Mouse (Mus musculus) embryo, embryonic 11.5 days (tissue): ENCODE measurements at regions not wholly inside any gene's neighbourhood (a gene's known extent, or its start where the extent isn't known, plus 50 kb on each side); places are given as distances from the start of the nearest gene placed in this dataset.
"Not testable (repeated sequence)": the region's sequence is repeated elsewhere in the genome, so short reads cannot be mapped to it uniquely, and the experiment has no call there.

Experiments used
- DNase-seq: peaks from one replicate; pipeline ENCODE4 v3.0.0-alpha.2; 2012; ENCODE audit warnings: low read depth, low spot score

DNA sequence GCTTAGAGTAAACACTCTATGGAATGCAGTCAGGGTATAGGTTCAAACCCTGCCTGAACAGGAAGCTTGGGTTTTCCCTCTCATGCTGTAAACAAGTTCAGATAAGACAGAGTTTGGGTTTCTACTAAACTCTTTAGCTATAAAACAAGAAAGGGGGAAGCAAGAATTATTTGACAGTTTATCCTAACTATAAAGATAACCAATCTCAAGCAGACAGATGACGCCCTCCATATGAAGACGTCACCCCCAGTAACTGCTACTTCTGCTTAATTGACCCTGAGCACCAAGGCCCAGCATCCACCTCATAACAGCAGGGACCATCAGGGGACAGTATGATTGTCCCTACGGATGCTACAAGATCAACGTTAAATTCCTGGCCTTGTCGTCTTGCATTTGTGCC lies 588.4 kb downstream of the Efna5 start:
- DNase-seq: no peak

DNA sequence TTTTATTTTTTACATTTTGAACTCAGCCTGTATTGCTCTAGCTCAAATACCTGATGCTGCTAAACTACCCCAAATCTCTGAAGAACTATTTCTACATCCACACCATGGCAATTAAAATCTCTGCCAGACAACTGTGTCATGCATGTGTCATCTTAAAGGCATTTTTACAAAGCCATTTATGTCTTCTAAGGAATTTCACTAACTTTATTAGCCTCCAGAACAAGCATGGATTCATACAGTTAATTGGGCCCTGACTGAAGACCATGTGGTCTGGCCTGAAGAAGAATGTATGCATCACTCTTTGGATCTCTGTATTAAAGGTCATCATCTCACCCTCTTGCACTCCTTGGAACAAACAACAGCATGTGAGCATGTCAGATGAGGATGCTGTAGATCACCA lies 593.5 kb downstream of the Efna5 start:
- no peak for DNase-seq

- no peak for DNase-seq
Observed at GRCm38 (mm10) chr17:62287127-62287526, 594.0 kb downstream of the Efna5 start.

DNA sequence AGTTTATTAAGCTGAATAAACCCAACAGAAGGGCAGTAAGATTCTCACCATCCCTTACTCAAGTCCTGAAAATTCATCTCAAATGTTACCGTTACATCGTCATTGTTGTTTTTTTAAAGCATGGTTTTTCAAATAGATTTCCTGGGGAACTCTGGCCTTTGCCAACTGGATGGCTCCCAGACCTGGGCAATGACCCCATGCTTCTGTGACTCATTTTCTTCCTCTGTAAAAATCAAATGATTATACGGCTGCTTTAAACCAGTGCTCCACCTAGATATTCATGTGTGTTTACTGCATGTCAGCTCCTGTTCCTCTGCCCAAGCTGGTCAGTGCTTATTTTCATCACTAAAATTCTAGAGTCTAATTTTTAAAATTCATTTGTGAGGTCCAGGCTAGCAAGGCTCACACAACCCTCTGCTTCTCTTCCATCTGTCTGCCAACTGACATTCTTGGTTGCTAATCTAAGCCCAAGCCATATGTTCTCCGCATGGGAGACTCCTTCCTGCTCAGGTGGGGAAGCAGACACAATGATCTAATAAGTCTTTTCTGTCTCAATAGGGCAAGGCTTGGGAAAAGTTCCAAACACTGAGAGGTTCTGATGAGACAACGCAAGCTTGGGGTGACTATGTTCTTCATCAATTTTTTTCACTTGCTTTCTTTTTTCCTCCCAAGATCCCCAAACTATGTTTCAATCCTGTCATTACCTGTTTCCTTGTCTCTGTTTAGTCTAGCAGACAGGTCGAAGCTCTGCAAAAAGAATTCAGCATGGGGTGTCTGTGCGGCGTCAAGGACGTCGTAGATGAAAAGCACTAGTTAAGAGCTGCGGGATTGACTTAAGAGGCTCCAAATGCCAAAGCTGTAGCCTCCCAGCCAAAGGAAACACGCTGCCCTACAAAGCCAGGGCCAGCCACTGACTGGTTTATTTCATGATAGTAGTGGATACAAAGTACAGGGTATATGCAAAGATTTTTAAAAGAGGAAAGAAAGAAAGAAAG lies 594.7 kb downstream of the Efna5 start:
- DNase-seq: no peak

DNA sequence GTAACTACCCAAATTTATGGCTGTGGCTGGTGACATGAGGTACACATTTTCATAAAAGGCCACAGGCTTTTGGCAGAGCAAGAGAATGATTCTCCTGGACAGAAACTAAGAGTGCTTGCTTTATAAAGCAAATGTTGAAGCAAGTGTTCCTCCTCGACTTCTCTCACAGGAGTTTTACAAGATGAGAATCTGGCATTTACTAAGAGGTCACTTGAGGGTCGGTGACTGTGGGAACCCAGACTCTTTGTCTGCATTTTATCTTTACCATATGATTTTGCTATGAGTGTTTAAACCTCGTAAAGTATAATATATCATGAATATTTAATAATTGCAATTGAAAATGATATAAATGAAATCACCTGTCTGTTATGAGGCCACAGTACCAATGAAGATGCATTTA lies 600.9 kb downstream of the Efna5 start:
- no peak for DNase-seq

DNA sequence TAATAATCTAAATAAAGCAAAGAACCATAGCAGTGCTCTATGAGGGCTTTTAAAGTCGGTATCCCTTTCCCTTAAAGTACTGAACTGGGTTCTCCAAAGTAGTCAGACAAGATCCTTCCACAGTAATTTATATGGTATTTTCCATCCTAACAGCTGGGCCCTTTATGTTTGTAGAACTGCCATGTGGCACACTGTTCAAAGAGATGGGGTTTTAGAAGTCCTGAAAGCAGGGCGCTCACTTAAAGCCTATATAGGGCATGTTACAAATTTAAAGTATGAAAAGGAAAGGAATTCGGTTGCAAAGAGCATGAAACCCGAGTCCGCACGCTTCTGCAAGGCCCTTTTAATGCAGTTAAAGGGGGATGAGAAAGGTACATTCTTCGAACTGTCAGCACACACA lies 609.7 kb downstream of the Efna5 start:
- no peak for DNase-seq

DNA sequence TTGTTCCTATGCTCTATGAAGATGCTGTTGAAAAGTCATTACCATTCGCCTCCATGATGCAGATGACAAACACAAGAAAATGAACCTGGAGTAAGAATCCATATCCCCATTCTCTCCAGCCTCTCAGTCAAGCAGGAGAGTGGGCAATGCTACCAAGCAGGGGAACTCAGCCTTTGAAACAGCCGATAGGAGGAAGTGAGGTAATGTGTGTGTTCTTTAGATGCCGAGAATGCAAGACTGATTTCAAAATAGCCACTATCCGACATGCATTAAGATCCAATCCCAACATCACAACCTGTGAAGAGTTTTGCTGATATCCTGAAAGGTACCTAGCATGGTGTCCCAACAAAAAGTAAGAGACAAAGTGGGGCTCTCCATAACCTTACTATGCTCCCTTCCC lies 611.8 kb downstream of the Efna5 start:
- no peak for DNase-seq

- no peak for DNase-seq
Observed at GRCm38 (mm10) chr17:62253448-62253847, 627.7 kb downstream of the Efna5 start.

GRCm38 (mm10) chr17:62248011-62248410 lies 633.1 kb downstream of the Efna5 start:
- no peak for DNase-seq

- no peak for DNase-seq
Observed at GRCm38 (mm10) chr17:62246650-62247049, 634.5 kb downstream of the Efna5 start.

DNA sequence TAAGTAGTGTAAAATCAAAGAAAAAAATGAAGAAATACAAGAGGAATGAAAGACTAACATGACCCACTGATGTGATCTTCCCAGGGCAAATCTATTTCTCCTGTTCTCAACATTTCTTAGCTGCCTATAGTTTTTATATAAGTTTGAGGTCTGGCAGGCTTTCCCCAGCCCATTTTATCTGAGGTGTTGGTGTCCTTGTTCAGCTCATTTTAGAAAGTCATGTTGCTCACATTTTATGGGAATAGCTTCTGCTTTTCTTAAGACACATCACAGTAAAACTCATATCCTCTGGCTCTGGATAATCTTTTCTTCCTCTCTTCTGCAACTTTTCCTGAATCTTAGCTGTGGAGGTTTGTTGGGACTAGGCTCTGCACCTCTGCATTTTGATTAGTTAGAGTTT lies 650.2 kb downstream of the Efna5 start:
- no peak for DNase-seq

DNA sequence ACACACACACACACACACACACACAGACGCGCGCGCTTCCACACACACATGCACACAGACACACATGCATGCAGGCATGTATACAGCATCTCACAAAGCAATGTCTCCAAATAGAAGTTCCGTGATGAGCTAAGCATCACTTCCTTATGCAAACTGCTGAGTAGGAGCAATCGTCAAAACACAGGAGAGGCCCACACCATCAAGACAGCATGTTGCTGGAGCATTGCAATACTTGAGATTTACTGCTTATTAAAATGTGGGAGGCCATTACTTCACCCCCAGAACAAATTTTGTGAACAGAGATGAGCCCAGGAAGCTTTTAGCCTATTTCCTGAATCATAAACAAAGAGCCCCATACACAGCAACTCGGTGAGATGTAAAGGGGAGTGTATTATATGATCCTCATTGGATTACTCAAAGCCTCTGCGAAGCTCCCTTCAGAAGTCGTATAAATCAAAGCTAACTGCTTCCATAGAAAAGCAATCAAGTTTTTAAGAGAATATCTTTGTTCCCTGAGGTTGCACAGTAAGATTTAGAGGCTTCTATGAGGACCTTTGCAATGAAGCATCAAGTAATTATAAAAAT lies 670.6 kb downstream of the Efna5 start:
- DNase-seq: no peak

- DNase-seq: no peak
Observed at GRCm38 (mm10) chr17:62202658-62203057, 678.5 kb downstream of the Efna5 start.

- DNase-seq: no peak
Observed at GRCm38 (mm10) chr17:62200491-62200890, 680.6 kb downstream of the Efna5 start.

DNA sequence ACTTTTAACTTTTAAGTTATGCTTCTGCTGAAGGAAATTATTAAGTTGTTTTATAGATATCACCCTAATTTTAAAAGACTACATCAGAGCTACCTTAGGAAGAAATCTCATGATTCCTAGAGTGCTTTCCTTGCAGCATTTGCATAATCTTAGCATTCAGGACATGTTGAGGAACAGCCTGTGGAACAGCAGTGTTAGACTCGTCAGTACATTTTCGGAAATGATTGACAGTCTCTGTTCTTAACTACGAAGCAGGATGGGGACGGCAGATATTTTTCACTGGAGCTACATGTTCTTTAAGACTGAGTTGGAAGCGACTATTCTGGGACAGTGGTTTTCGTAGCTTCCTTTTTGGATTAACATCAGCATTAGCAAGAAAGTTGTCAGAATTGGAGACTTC lies 681.6 kb downstream of the Efna5 start:
- no peak for DNase-seq

DNA sequence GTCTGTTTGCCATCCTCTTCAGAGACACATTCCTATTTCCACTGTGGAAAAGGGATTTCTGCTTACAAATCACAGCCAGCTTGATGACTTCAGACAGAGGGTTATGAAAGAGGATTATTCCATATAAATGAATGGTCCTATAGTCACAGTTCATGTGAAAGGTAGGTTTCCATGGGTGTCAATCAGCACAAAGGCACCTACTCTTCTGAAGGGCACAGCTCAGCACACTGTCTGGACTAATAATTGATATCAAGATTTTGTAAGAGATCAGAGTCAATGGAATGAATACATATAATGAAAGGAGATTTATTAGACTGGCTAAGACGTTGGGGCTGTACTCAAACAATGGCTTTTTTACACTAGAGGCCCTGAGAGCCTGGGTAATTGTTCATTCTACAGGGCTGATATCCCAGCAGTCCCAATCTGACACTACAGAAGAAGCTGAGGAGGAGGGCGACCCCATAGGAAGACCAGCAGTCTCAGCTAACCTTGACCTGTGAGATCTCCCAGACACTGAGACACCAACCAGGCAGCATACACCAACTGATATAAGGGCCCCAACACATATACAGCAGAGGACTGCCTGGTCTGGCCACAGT lies 702.4 kb downstream of the Efna5 start:
- no peak for DNase-seq

DNA sequence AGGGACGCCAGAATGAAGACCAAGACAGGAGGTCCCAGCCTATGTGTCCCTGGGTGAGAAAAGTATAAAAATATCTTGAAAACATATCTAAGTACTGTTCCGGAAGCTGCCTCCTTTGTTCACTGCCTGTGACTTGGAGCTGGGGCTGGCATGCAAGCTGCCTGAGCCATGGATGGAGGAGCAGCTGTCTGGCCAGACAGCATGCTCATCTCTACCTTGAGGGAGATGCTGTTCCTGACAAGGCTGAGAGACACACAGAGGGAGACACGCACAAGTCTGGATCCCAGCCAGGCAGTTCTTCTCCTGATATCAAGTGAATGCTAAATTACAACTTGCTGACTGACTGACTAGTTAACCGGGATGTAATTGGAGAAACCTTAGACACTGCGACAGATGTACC lies 704.8 kb downstream of the Efna5 start:
- no peak for DNase-seq

DNA sequence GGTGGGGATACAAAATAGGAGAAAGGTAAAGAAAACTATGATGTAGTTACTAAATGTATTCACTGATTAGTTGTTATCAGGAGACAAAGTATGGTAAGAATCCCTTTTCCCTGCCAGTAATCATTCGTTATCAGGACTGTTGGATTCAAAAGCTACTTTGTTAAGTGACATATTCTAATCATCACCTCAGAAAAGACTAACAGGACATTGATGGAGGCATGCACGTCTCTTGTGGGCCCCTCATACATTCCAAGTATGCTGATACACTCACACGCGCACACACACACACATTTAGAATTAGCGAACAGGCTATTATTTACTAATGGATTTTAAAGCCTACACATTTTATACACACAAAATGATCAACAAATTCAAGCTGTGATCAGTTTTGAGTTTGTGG lies 708.8 kb downstream of the Efna5 start:
- no peak for DNase-seq

DNA sequence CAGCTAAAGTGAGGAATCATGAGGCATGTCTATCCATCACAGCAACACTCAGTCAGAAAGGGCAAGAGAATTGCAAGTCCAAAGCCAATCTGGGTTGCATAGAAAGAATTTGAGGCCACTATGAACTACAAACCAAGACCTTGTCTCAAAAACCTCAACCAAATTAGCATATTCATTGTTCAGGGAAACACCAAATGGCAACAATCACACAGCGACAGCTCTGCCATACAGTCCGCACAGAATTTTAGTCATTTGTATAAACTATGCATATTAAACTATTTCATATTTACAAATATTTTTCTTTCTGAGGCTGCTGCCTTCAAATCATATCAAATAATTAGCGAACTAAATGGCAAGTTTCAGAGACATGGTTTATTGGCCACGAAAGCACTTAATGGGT lies 709.6 kb downstream of the Efna5 start:
- no peak for DNase-seq

DNA sequence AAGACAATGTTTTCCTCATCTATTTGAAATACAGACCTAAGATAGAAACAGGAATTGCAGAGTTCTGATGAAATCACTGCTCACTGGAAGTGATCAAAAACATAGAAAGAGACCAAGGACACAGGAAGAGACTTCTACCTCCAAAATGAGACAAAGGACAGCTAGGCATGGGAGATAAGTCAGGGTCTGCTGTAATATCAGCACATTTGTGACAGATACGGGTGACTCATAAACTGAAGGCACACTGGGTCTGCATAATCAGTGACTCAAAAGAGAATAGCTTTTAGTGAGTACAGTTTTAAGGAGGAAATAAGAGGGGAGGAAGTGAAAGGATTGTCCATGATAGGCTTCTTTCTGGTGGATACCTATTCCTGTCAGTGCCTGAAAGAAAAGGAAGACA lies 719.7 kb downstream of the Efna5 start:
- no peak for DNase-seq

DNA sequence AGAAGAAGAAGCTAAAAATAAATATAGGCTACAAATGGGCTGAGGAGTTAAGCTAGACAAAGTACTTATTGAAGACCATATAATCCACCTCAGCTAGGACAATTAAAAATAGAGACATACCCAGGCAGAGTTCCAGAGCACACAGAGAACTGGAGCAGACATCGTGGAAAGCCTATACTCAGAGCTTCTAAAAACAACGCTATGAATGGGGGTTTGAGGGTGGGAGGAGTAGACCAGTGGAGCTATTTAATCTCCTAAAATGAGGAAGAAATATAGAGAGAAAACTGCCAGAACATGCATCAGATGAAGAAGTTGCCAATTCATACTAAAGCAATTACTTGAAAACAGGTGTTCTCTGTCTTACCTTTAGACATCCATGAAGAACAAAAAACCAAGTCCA lies 720.8 kb downstream of the Efna5 start:
- DNase-seq: no peak

DNA sequence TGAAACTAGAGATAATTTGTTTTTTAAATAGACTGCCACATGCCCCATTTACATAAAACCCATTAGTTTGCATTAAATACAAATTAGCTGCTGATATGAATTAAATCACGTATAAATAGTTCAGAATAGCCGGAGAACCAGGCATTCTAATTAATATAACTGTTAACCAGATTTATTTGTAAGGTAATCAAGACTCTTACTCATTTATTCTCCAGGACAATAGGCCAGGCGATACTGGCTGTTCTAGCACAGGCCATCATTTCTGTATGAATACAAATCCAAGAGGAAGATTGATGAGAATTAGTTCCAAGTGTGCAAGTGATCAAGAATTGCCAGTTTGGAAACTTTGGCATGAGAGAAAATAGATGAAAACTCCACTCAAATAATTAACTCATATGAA lies 746.1 kb downstream of the Efna5 start:
- no peak for DNase-seq

- not testable (repeated sequence) for DNase-seq
Observed at GRCm38 (mm10) chr17:62111703-62112102, 769.4 kb downstream of the Efna5 start.
